Mouse (Mus musculus): ENCODE results near the gene Olfr1163. TPM values are rescaled to one million over a fixed set of nuclear protein-coding genes. Genes with fewer than 3 reads are reported as not detected.

Olfr1163 gene
- polyA plus RNA-seq (2014; fragmentation: Illumina TruSeq; extraction: RNeasy Lipid Tissue Mini Kit (QIAGEN cat#74804); ENCODE audit: low read depth, low replicate concordance), result not detected

GRCm38 (mm10) chr2:88071730-88072129 is at the start of gene Olfr1163:
Gene Olfr1163, minus strand, starts transcription at chr2:88071830.

GRCm38 (mm10) chr2:88093866-88094265 is 22.2 kb upstream of the Olfr1163 start, which contains the start of gene Olfr1164:
Gene Olfr1164, minus strand, starts transcription at chr2:88093966.

GRCm38 (mm10) chr2:88051029-88051428 is 20.6 kb downstream of the Olfr1163 start, which contains the start of gene Olfr1162:
Gene Olfr1162, minus strand, starts transcription at chr2:88051129.

GRCm38 (mm10) chr2:88037599-88037998 is 34.0 kb downstream of the Olfr1163 start, which contains the start of gene Olfr73:
Gene Olfr73, minus strand, starts transcription at chr2:88037699.

GRCm38 (mm10) chr2:88022474-88022873 is 49.2 kb downstream of the Olfr1163 start, which contains the start of gene Olfr1161:
Gene Olfr1161, plus strand, starts transcription at chr2:88022774.

Other genes with a start within 250 kb of the Olfr1163 start
- not detected for gene Olfr1148, start 241.3 kb downstream of the Olfr1163 start, polyA plus RNA-seq (2014; fragmentation: Illumina TruSeq; extraction: RNeasy Lipid Tissue Mini Kit (QIAGEN cat#74804); ENCODE audit: low read depth, low replicate concordance)
- not detected for gene Olfr1150-ps1, start 227.8 kb downstream of the Olfr1163 start, polyA plus RNA-seq (2014; fragmentation: Illumina TruSeq; extraction: RNeasy Lipid Tissue Mini Kit (QIAGEN cat#74804); ENCODE audit: low read depth, low replicate concordance)
- gene Olfr1151, start 216.0 kb downstream of the Olfr1163 start, polyA plus RNA-seq (2014; fragmentation: Illumina TruSeq; extraction: RNeasy Lipid Tissue Mini Kit (QIAGEN cat#74804); ENCODE audit: low read depth, low replicate concordance), result not detected
- not detected for gene Olfr1152, start 205.3 kb downstream of the Olfr1163 start, polyA plus RNA-seq (2014; fragmentation: Illumina TruSeq; extraction: RNeasy Lipid Tissue Mini Kit (QIAGEN cat#74804); ENCODE audit: low read depth, low replicate concordance)
- gene Olfr1153, start 176.9 kb downstream of the Olfr1163 start, polyA plus RNA-seq (2014; fragmentation: Illumina TruSeq; extraction: RNeasy Lipid Tissue Mini Kit (QIAGEN cat#74804); ENCODE audit: low read depth, low replicate concordance), result not detected
- not detected for gene Olfr1154, start 166.7 kb downstream of the Olfr1163 start, polyA plus RNA-seq (2014; fragmentation: Illumina TruSeq; extraction: RNeasy Lipid Tissue Mini Kit (QIAGEN cat#74804); ENCODE audit: low read depth, low replicate concordance)
- gene Olfr1155, start 126.7 kb downstream of the Olfr1163 start, polyA plus RNA-seq (2014; fragmentation: Illumina TruSeq; extraction: RNeasy Lipid Tissue Mini Kit (QIAGEN cat#74804); ENCODE audit: low read depth, low replicate concordance), result not detected
- gene Olfr1156, start 118.7 kb downstream of the Olfr1163 start, polyA plus RNA-seq (2014; fragmentation: Illumina TruSeq; extraction: RNeasy Lipid Tissue Mini Kit (QIAGEN cat#74804); ENCODE audit: low read depth, low replicate concordance), result not detected
- gene Olfr1157, start 103.5 kb downstream of the Olfr1163 start, polyA plus RNA-seq (2014; fragmentation: Illumina TruSeq; extraction: RNeasy Lipid Tissue Mini Kit (QIAGEN cat#74804); ENCODE audit: low read depth, low replicate concordance), result not detected
- not detected for gene Olfr74, start 97.2 kb downstream of the Olfr1163 start, polyA plus RNA-seq (2014; fragmentation: Illumina TruSeq; extraction: RNeasy Lipid Tissue Mini Kit (QIAGEN cat#74804); ENCODE audit: low read depth, low replicate concordance)
- gene Olfr1158, start 81.7 kb downstream of the Olfr1163 start, polyA plus RNA-seq (2014; fragmentation: Illumina TruSeq; extraction: RNeasy Lipid Tissue Mini Kit (QIAGEN cat#74804); ENCODE audit: low read depth, low replicate concordance), result not detected
- gene Olfr1160, start 63.6 kb downstream of the Olfr1163 start, polyA plus RNA-seq (2014; fragmentation: Illumina TruSeq; extraction: RNeasy Lipid Tissue Mini Kit (QIAGEN cat#74804); ENCODE audit: low read depth, low replicate concordance), result not detected
- not detected for gene Olfr1161, start 49.1 kb downstream of the Olfr1163 start, polyA plus RNA-seq (2014; fragmentation: Illumina TruSeq; extraction: RNeasy Lipid Tissue Mini Kit (QIAGEN cat#74804); ENCODE audit: low read depth, low replicate concordance)
- not detected for gene Olfr73, start 34.1 kb downstream of the Olfr1163 start, polyA plus RNA-seq (2014; fragmentation: Illumina TruSeq; extraction: RNeasy Lipid Tissue Mini Kit (QIAGEN cat#74804); ENCODE audit: low read depth, low replicate concordance)
- gene Olfr1162, start 20.7 kb downstream of the Olfr1163 start, polyA plus RNA-seq (2014; fragmentation: Illumina TruSeq; extraction: RNeasy Lipid Tissue Mini Kit (QIAGEN cat#74804); ENCODE audit: low read depth, low replicate concordance), result not detected
- gene Olfr1164, start 22.1 kb upstream of the Olfr1163 start, polyA plus RNA-seq (2014; fragmentation: Illumina TruSeq; extraction: RNeasy Lipid Tissue Mini Kit (QIAGEN cat#74804); ENCODE audit: low read depth, low replicate concordance), result not detected
- gene Olfr1166, start 56.4 kb upstream of the Olfr1163 start, polyA plus RNA-seq (2014; fragmentation: Illumina TruSeq; extraction: RNeasy Lipid Tissue Mini Kit (QIAGEN cat#74804); ENCODE audit: low read depth, low replicate concordance), result not detected
- gene Olfr1167, start 83.4 kb upstream of the Olfr1163 start, polyA plus RNA-seq (2014; fragmentation: Illumina TruSeq; extraction: RNeasy Lipid Tissue Mini Kit (QIAGEN cat#74804); ENCODE audit: low read depth, low replicate concordance), result not detected
- not detected for gene Olfr1168, start 110.0 kb upstream of the Olfr1163 start, polyA plus RNA-seq (2014; fragmentation: Illumina TruSeq; extraction: RNeasy Lipid Tissue Mini Kit (QIAGEN cat#74804); ENCODE audit: low read depth, low replicate concordance)
- not detected for gene Olfr1170, start 156.5 kb upstream of the Olfr1163 start, polyA plus RNA-seq (2014; fragmentation: Illumina TruSeq; extraction: RNeasy Lipid Tissue Mini Kit (QIAGEN cat#74804); ENCODE audit: low read depth, low replicate concordance)
- not detected for gene Olfr1173, start 208.0 kb upstream of the Olfr1163 start, polyA plus RNA-seq (2014; fragmentation: Illumina TruSeq; extraction: RNeasy Lipid Tissue Mini Kit (QIAGEN cat#74804); ENCODE audit: low read depth, low replicate concordance)
- gene Olfr1174-ps, start 243.3 kb upstream of the Olfr1163 start, polyA plus RNA-seq (2014; fragmentation: Illumina TruSeq; extraction: RNeasy Lipid Tissue Mini Kit (QIAGEN cat#74804); ENCODE audit: low read depth, low replicate concordance), result not detected